Mouse (Mus musculus): ENCODE data around the gene Fbxw19.
"Not testable (repeated sequence)": the region's sequence is repeated elsewhere in the genome, so short reads cannot be mapped to it uniquely, and the experiment has no call there.

The Fbxw19 gene

DNA sequence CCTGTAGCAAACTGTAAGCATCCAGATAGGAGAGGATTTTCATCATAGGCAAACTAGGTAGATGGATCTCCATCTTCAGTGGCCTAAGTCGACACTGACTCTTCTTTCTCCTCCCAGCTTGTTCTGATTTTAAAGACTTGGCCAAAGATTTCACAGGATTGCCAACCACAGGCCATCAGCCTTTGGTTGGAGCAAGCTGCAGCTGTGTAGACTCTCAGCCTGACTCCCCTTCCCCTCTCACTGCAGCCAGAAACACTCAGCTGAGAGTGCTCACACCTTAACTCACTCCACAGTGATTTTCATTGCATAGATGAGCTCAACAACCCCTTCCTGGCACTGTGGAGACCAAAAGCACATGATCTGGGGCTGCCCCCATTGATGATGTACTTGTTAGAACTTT lies at the start of gene Fbxw19:
Fbxw19 (minus strand) TSS at position 101 of the 400 bp plus-strand sequence.
- not testable (repeated sequence) for DNase-seq (ENCODE audit: low read depth, low spot score)

GRCm38 (mm10) chr9:109523385-109524064 lies 27.9 kb upstream of the Fbxw19 start:
- peak; percentile 49 for DNase-seq (ENCODE audit: low read depth, low spot score)

- no peak for DNase-seq (ENCODE audit: low read depth, low spot score)
Observed at GRCm38 (mm10) chr9:109449040-109449439, 46.6 kb downstream of the Fbxw19 start, which contains the start of gene Fbxw16. Gene Fbxw16 (minus strand): TSS chr9:109449140.

DNA sequence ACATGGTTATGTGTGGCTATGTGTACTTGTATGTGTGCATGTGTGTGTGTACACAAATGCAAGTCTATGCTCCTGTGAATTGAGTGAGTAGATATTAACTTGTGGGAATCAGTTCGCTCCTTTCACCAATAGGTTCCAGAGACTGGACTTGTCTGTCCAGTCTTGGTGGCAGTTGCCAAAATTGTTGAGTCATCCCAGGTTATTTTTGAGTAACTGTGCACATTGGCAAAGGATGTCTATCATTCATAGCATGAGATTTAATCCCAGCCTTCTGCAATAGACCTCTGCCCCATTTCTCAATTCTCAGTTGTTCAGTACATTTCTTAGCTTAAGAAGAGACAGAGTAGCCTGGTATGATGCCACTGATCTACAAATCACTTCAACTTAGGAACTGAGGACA lies 62.7 kb downstream of the Fbxw19 start:
- no peak for DNase-seq (ENCODE audit: low read depth, low spot score)
